9 mouse cellular contexts compared by ENCODE assay signal in genomic region chr6:137109811-137110777, GRCm38 (mm10).
A peak's percentile ranks its signal among the peaks of the same experiment; 100 is the strongest.
DNase-seq lines count a peak whose midpoint lies in the region; ATAC-seq and TF ChIP-seq lines count a peak whose summit lies in the region.
"Had no signal": no experiment of that assay in that cellular context is flagged by ENCODE, and none has a peak within 500 bp of the region (broad histone marks: within the 10 kb centered on the region; RNA-seq: fewer than 3 reads in every experiment).

No protein-coding gene starts in this region.

- no peaks in the 10 kb centered on the region for H3K4me1 ChIP-seq in kidney, adult 2 months (ENCODE audit: control insufficient read depth, insufficient read depth, low read length)
- H3K4me1 ChIP-seq in intestine, embryonic 16.5 days (ENCODE audit: control insufficient read depth, insufficient read depth, low read length) = peaks cover 6% of the 10 kb centered on the region

- no peak for TF ChIP-seq CTCF in kidney, adult 2 months (conservative IDR thresholded peaks at IDR 0.05; ENCODE audit: insufficient read depth, insufficient read length, low read depth, low read length)
- TF ChIP-seq CTCF in brain, embryonic 14.5 days (IDR thresholded peaks at IDR 0.05; ENCODE audit: borderline replicate concordance, extremely low read depth, insufficient read depth, insufficient read length) = no peak

- no peaks in the 10 kb centered on the region for H3K9me3 ChIP-seq in intestine, embryonic 16.5 days (ENCODE audit: control insufficient read depth, low read length)

- no peak for TF ChIP-seq POLR2A in kidney, adult 2 months (IDR thresholded peaks at IDR 0.05; ENCODE audit: low read depth, low read length)
- no peak for TF ChIP-seq POLR2A in brain, embryonic 14.5 days (IDR thresholded peaks at IDR 0.05; ENCODE audit: borderline replicate concordance, extremely low read depth, insufficient read depth, insufficient read length, poor library complexity, severe bottlenecking)

- DNase-seq in kidney, adult 2 months = peak; percentile 39
- DNase-seq in kidney, adult 8-10 months = no peak
- DNase-seq in brain, embryonic 14.5 days (ENCODE audit: low read depth) = peak; percentile 36
- DNase-seq in lung, postnatal 4 days = peak; percentile 50 to 68
- DNase-seq in cerebellum, adult 11 months = no peak
- DNase-seq in T-cell, adult 2 months (ENCODE audit: low spot score) = no peak
- no peak for DNase-seq in ovary, postnatal 36 days (ENCODE audit: low spot score)
- DNase-seq: left cerebral cortex, postnatal 4 days had no signal

- no peak overlapping the region for H3K9ac ChIP-seq in intestine, embryonic 16.5 days (ENCODE audit: low read depth, low read length)

- H3K27me3 ChIP-seq in kidney, adult 2 months (replicated peaks; ENCODE audit: control insufficient read depth, insufficient read depth, low read length) = no peaks in the 10 kb centered on the region
- no peaks in the 10 kb centered on the region for H3K27me3 ChIP-seq in intestine, embryonic 16.5 days (replicated peaks; ENCODE audit: control insufficient read depth, insufficient read depth, low read length)

- peak; percentile 58 for ATAC-seq in intestine, embryonic 16.5 days

- no peak overlapping the region for H3K4me3 ChIP-seq in kidney, adult 2 months (ENCODE audit: insufficient read depth, low read depth, low read length)
- no peak overlapping the region for H3K4me3 ChIP-seq in intestine, embryonic 16.5 days (ENCODE audit: low read length)

- H3K36me3 ChIP-seq in kidney, adult 2 months (ENCODE audit: control insufficient read depth, insufficient read depth, low read length) = no peaks in the 10 kb centered on the region
- H3K36me3 ChIP-seq in intestine, embryonic 16.5 days (ENCODE audit: control insufficient read depth, insufficient read depth, low read length) = no peaks in the 10 kb centered on the region

- H3K27ac ChIP-seq in kidney, adult 2 months (ENCODE audit: insufficient read depth, low read depth, low read length) = no peak overlapping the region
- H3K27ac ChIP-seq in intestine, embryonic 16.5 days (ENCODE audit: low read length) = peak overlapping the region; percentile 71

- WGBS in kidney, adult 2 months = 46% methylated on average over 20 of the region's 20 CpGs
- 54% methylated on average over 20 of the region's 20 CpGs for WGBS in intestine, embryonic 16.5 days

- H3K4me2 ChIP-seq in intestine, embryonic 16.5 days (ENCODE audit: low read depth, low read length) = no peak overlapping the region

Comparison
In these comparisons a context has a peak if more than half of its experiments do, and no peak if none do; other contexts are left out.
1. DNase-seq: peak in kidney, adult 2 months (single experiment), brain, embryonic 14.5 days (single experiment) and lung, postnatal 4 days (2 of 2); none in kidney, adult 8-10 months (0 of 2), cerebellum, adult 11 months (single experiment), T-cell, adult 2 months (single experiment) and ovary, postnatal 36 days (single experiment).